Mouse (Mus musculus): ENCODE measurements around the gene Rdh7. TPM values are rescaled to one million over a fixed set of nuclear protein-coding genes. Genes with fewer than 3 reads are reported as not detected.
"Not testable (repeated sequence)": the region's sequence is repeated elsewhere in the genome, so short reads cannot be mapped to it uniquely, and the experiment has no call there.

Gene Rdh7
- polyA plus RNA-seq, 1 experiment from 2014 or later = not detected

DNA sequence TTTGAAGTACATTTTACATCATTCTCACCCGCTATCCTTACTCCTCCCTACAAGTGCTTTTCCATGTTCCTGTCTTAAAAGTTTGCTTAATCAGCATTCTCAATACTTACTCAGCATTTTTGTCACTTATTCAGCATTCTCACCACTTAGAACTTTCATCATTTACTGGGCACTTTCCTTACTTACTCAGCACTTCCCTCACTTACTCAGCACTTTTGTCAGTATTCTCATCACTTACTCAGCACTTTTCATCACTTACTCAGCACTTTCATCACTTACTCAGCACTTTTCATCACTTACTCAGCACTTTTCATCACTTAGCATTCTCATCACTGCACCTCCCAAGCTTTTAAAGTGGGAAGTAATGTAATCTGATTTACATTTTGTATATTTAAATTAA is 27.0 kb upstream of the Rdh7 start:
- no peak overlapping the region for H3K4me2 ChIP-seq (replicated peaks)
- H3K9me3 ChIP-seq = no peaks in the 10 kb centered on the region
- H3K27me3 ChIP-seq = no peaks in the 10 kb centered on the region
- H3K27ac ChIP-seq = no peak overlapping the region
- ATAC-seq (ENCODE audit: insufficient number of reproducible peaks, insufficient read depth, low FRiP score, low TSS enrichment) = no peak
- H3K36me3 ChIP-seq = no peaks in the 10 kb centered on the region
- H3K4me3 ChIP-seq = no peak overlapping the region
- no peak overlapping the region for H3K9ac ChIP-seq
- no peaks in the 10 kb centered on the region for H3K4me1 ChIP-seq
- 90% methylated on average over 1 of the region's 1 CpGs for WGBS

DNA sequence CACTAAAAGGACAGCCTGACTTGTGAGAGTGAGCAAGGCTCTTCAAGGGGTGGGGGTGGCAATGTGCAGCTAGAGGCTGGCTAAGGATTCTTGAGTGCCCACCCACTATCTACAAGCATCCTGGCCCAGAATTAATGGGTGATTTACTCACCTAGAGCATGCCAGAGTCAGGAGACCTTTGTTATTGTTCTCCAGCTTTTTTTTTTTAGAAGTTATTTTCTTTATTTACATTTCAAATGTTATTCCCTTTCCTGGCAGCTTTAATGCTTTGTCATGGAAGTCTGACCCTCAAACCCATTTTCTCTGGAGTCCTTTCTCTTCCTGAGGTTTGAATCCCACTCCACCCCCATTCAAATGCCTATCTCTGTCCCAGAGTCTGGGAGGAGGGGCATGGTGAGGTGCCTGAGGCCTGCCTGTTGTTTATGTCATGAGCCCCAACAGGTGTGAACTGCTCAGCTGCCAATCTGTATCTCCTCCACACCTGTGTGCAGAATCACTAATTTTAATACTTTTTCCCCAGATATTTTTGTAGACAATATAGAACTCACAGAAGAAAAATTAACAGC is 18.9 kb upstream of the Rdh7 start:
- H3K9me3 ChIP-seq = no peaks in the 10 kb centered on the region
- no peak overlapping the region for H3K4me2 ChIP-seq (replicated peaks)
- no peaks in the 10 kb centered on the region for H3K27me3 ChIP-seq
- H3K27ac ChIP-seq = no peak overlapping the region
- no peaks in the 10 kb centered on the region for H3K36me3 ChIP-seq
- no peak overlapping the region for H3K4me3 ChIP-seq
- no peak overlapping the region for H3K9ac ChIP-seq
- H3K4me1 ChIP-seq = no peaks in the 10 kb centered on the region
- no peak for ATAC-seq (ENCODE audit: insufficient number of reproducible peaks, insufficient read depth, low FRiP score, low TSS enrichment)

DNA sequence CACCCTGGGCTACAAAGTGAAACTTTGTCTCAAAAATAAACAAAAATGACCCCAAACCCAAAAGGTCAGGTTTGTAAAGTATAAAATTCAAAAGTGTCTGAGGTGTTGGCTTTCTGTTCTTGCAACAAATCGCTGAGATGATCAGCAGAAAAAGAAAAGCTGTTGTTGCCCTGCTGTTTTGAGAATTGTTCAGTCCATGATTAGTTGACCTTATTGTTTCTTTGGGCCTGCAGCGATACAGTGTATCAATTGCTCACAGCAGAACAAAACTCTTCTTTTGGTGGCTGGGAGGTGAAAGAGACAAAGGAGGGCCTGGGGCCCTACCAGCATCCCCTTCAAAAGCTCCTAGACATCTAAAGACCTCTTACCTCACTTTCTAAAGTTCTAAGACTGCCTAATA is 17.5 kb upstream of the Rdh7 start:
- no peak overlapping the region for H3K4me2 ChIP-seq (replicated peaks)
- H3K9me3 ChIP-seq = no peaks in the 10 kb centered on the region
- no peaks in the 10 kb centered on the region for H3K4me1 ChIP-seq
- WGBS = 74% methylated on average over 2 of the region's 2 CpGs
- H3K27ac ChIP-seq = no peak overlapping the region
- ATAC-seq (ENCODE audit: insufficient number of reproducible peaks, insufficient read depth, low FRiP score, low TSS enrichment) = no peak
- H3K4me3 ChIP-seq = no peak overlapping the region
- H3K9ac ChIP-seq = no peak overlapping the region
- no peaks in the 10 kb centered on the region for H3K36me3 ChIP-seq
- no peaks in the 10 kb centered on the region for H3K27me3 ChIP-seq

DNA sequence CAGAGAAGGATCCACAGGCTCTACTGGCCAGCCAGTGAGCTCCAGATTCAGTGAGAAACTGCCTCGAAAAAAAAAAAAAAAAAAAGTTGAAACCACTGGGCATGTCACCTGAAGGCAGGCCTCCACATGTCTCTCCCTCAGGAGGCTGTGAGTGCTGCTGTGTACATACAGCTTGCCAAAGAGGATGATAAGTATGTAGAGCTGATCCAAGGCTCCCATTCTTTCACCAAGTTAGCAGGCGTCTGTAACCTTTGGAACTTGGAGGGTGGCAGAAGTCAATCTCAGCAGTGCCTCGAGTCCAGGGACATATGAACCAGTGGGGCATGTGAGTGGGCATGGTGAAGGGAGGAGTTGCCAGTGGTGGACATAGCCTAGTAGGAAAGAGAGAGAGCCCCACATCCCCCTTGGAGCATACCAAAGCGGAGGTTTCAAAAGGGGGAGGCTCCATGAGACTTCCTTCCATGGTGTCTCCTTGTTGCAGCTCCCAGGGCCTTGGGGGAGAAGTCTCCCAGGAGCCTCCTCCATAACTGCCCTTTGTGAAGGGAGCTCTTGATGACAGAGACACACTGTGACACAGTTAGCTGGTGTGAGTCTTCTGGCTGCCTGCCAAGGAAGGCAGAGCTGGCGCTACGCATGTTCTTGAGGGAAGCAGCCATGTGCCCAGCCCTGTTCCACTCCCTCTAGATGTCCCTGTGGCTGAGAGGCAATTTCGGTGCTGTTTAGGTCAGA is 16.3 kb upstream of the Rdh7 start:
- H3K9me3 ChIP-seq = no peaks in the 10 kb centered on the region
- no peak overlapping the region for H3K27ac ChIP-seq
- 65% methylated on average over 7 of the region's 7 CpGs for WGBS
- H3K4me1 ChIP-seq = no peaks in the 10 kb centered on the region
- no peak overlapping the region for H3K4me2 ChIP-seq (replicated peaks)
- no peaks in the 10 kb centered on the region for H3K36me3 ChIP-seq
- H3K27me3 ChIP-seq = no peaks in the 10 kb centered on the region
- ATAC-seq (ENCODE audit: insufficient number of reproducible peaks, insufficient read depth, low FRiP score, low TSS enrichment) = 0 out of 2 replicates have a peak, but pooled peaks have one; percentile 47
- no peak overlapping the region for H3K9ac ChIP-seq
- H3K4me3 ChIP-seq = no peak overlapping the region

DNA sequence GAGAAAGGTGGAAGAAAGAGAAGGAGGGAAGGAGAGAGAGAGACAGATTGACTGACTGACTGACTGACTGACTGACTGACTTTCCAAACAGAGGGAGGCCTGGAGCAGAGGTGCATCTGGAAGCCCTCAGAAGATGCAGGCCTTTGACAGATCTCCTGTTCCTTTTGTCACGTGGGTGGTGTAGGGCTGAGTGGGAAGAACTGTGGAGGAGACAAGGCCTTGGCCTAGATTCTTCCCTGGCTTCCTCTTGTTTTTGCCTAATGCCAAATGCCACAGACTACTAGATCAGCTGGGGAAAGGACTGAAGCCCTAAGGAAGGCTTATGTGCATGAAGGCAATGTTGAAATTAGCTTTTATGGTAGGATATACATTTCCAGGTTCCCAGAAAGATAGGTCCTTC is 14.5 kb upstream of the Rdh7 start:
- no peaks in the 10 kb centered on the region for H3K27me3 ChIP-seq
- no peaks in the 10 kb centered on the region for H3K36me3 ChIP-seq
- no peak for ATAC-seq (ENCODE audit: insufficient number of reproducible peaks, insufficient read depth, low FRiP score, low TSS enrichment)
- H3K4me2 ChIP-seq (replicated peaks) = no peak overlapping the region
- WGBS = 70% methylated on average over 1 of the region's 1 CpGs
- no peaks in the 10 kb centered on the region for H3K4me1 ChIP-seq
- no peaks in the 10 kb centered on the region for H3K9me3 ChIP-seq
- H3K4me3 ChIP-seq = no peak overlapping the region
- H3K9ac ChIP-seq = no peak overlapping the region
- H3K27ac ChIP-seq = no peak overlapping the region

DNA sequence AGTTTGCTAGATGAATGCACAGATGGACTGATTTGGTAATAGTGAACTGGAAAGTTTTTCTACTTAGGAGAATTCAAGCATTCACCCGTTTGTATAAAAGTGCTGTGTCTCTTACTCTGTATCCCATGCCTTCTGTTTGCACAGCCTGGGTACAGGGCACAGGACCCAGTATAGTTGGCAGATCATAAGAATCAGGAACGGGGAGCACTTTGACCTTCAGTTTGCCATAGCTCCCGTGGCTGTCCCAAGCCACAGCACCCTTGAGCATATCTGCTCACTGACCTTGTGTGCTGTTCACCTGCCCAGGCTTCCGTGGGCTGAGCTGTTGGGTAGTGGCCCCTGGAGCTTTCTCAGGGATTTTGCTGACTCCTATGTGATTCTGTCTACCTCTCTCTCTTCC is 13.1 kb upstream of the Rdh7 start:
- no peak for ATAC-seq (ENCODE audit: insufficient number of reproducible peaks, insufficient read depth, low FRiP score, low TSS enrichment)

DNA sequence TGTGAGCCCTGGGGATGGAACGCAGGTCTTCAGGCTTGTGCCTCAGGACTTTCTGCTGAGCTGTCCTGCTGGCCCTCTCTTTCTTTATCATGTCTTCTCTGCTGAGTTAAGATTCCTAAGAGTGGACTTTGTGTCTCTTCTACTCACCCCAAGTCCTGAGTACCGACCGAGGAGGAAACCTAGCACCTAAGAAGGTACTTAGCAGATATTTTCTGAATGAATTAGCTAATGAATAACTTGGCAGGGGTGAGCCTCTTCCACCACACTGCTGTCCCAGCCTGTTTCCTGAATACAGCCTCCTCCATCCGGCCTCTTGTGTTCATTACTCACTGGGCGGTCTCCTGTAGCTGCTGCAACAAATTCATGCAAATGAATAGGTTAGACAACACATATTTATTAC is 11.2 kb upstream of the Rdh7 start:
- Histone ChIP-seq H3K4me3 (no peak overlapping the region), H3K27me3 (no peaks in the 10 kb centered on the region), H3K27ac (no peak overlapping the region), H3K9me3 (no peaks in the 10 kb centered on the region), H3K4me1 (no peaks in the 10 kb centered on the region), H3K4me2 (replicated peaks) (no peak overlapping the region), H3K9ac (no peak overlapping the region), H3K36me3 (no peaks in the 10 kb centered on the region)
- 81% methylated on average over 5 of the region's 5 CpGs for WGBS
- ATAC-seq (ENCODE audit: insufficient number of reproducible peaks, insufficient read depth, low FRiP score, low TSS enrichment) = no peak

More for the DNA sequence above, 13.1 kb upstream of the Rdh7 start:
- WGBS = 84% methylated on average over 4 of the region's 4 CpGs
- Histone ChIP-seq H3K36me3 (no peaks in the 10 kb centered on the region), H3K27me3 (no peaks in the 10 kb centered on the region), H3K4me3 (no peak overlapping the region), H3K4me2 (replicated peaks) (no peak overlapping the region), H3K9ac (no peak overlapping the region), H3K9me3 (no peaks in the 10 kb centered on the region), H3K4me1 (no peaks in the 10 kb centered on the region), H3K27ac (no peak overlapping the region)

DNA sequence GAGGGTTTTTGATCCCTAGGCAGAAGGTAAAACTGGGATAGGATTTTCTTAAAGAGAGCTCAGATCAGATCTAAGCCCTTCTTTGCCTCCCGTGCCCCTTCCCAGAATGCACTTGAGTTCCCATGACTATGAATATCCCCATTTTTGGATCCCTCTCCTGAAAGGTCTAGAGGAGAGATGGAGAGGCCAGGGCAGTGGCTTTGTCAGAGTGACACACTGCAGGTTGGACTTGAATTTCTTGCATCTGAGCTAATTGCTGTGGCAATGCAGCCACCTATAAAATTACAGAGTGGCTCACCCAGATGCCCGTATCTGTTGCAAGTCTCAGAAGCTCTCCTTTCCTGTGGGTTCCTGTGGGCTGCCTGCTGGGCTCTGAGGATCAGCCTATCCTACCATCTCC is 9.6 kb upstream of the Rdh7 start, which contains the start of gene Sdr9c7:
TSS of gene Sdr9c7 (plus strand) at position 301 of the 400 bp plus-strand sequence.
- Histone ChIP-seq H3K4me1 (no peaks in the 10 kb centered on the region), H3K4me2 (replicated peaks) (no peak within 1 kb of the TSS), H3K36me3 (no peaks in the 10 kb centered on the region), H3K4me3 (no peak within 1 kb of the TSS), H3K9ac (no peak within 1 kb of the TSS), H3K27me3 (no peaks in the 10 kb centered on the region), H3K27ac (no peak within 1 kb of the TSS), H3K9me3 (no peaks in the 10 kb centered on the region)
- no peak for ATAC-seq (ENCODE audit: insufficient number of reproducible peaks, insufficient read depth, low FRiP score, low TSS enrichment)
- 77% methylated on average over 2 of the region's 2 CpGs for WGBS

DNA sequence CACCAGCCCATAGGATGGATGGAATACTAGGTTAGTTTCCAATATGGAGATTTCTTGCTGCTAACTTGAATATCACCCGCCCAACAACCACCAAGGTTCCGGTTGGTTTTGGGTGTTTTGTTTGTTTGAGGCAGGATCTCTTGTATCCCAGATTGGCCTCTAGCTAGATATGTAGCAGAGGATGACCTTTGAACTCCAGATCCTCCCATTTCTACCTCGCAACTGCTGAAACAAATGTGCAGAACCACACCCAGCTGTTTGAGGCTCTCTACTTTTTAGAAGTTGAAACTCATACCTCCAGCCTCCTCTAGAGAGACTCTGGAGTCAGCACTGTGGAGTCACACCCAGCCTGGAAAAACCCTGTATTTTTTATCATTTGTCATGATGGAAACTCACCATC is 8.9 kb upstream of the Rdh7 start:
- Histone ChIP-seq H3K9ac (no peak overlapping the region), H3K4me1 (no peaks in the 10 kb centered on the region), H3K9me3 (no peaks in the 10 kb centered on the region), H3K27ac (no peak overlapping the region), H3K36me3 (no peaks in the 10 kb centered on the region), H3K27me3 (no peaks in the 10 kb centered on the region), H3K4me2 (replicated peaks) (no peak overlapping the region), H3K4me3 (no peak overlapping the region)
- WGBS = 86% methylated on average over 3 of the region's 3 CpGs
- no peak for ATAC-seq (ENCODE audit: insufficient number of reproducible peaks, insufficient read depth, low FRiP score, low TSS enrichment)

DNA sequence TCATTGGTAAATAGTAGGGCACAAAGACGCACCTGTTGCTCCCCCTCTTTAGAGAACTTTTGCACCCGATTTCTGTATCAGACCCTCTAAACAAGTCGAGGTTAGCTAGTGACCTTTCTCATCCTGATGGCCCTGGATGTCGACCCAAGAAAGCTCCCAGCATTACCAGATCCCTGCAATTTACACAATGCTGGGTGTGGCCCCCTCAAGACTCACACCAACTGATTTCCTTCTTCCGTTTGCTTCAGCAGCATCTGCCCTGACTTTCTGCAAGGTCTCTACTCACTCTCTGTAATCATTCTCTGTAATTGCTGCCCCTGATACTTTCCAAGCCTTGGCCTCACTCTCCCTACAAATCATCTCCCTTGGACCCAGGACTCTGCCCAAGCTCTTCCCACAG is 8.1 kb upstream of the Rdh7 start:
- H3K4me1 ChIP-seq = no peaks in the 10 kb centered on the region
- H3K4me2 ChIP-seq (replicated peaks) = no peak overlapping the region
- H3K9ac ChIP-seq = no peak overlapping the region
- WGBS = 58% methylated on average over 5 of the region's 5 CpGs
- ATAC-seq (ENCODE audit: insufficient number of reproducible peaks, insufficient read depth, low FRiP score, low TSS enrichment) = no peak
- H3K36me3 ChIP-seq = no peaks in the 10 kb centered on the region
- H3K27me3 ChIP-seq = no peaks in the 10 kb centered on the region
- no peak overlapping the region for H3K4me3 ChIP-seq
- H3K27ac ChIP-seq = no peak overlapping the region
- no peaks in the 10 kb centered on the region for H3K9me3 ChIP-seq

DNA sequence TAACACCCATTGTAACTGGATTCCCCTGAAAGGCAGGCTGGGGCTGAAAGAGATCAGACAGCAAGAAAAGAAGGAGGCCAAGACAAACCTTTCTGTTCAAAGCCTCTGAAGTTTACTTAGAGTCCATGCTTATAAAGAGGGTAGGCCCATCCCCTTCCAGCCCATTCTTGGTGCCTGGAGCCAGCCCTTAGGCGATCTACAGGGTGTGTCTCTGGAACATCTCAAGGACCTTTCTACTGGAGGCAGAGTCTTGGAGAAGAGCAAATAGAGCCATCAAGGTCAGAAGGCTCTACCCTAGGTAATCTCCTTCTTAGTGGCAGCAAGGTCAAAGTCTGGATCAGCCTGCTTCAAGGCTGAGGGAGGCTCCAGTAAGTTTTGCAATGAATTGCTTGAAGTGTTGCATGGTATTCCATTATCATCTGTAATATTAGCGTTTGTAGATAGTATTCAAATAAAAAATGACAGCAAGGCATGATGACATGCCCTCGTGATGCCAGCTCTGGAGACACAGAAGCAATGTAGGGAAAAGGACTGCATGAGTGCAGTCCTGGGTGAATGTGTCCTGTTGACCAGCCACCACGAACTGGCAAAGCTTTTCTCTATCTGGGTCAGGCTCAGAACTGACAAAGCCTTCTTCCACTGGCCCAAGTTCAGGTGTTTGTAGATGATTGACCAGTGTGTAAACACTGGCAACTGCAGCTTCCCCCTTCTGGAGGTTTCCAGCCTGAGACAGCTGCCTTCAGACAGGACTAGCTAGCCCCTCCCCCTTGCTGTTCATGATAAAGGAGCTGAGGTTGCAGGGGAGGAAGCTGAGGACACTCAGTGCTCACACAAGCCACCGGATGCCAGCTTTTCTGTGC is 4.8 kb upstream of the Rdh7 start:
- not testable (repeated sequence) for H3K4me3 ChIP-seq; H3K4me1 ChIP-seq; H3K36me3 ChIP-seq; H3K27me3 ChIP-seq; ATAC-seq (ENCODE audit: insufficient number of reproducible peaks, insufficient read depth, low FRiP score, low TSS enrichment); H3K27ac ChIP-seq; H3K4me2 ChIP-seq (replicated peaks); H3K9me3 ChIP-seq; H3K9ac ChIP-seq
- 70% methylated on average over 5 of the region's 5 CpGs for WGBS

DNA sequence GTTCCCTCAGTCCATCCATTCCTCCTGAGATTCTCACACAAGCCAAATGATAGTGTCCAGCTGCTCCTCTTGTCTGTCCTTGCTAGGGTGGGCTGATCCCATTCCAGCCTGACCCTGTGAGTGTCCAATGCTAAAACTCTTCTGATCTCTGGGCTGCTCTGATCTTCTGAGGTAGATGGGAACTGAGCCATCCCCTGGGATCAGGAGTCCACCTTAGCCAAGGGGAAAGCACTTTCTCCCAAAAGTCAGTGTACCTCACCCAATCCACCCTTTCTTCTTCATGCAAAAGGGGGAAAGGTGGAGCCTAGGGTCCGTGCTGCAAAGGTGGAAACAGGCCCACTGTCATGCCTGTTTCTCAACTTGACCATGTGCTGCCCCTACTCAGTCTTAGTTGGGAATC is 2.9 kb upstream of the Rdh7 start:
- Histone ChIP-seq H3K4me1 (peaks cover 6% of the 10 kb centered on the region; the same call in 1 of the 2 replicates), H3K36me3 (no peaks in the 10 kb centered on the region), H3K9me3 (no peaks in the 10 kb centered on the region), H3K4me3 (no peak overlapping the region), H3K27me3 (no peaks in the 10 kb centered on the region), H3K4me2 (replicated peaks) (no peak overlapping the region), H3K27ac (no peak overlapping the region), H3K9ac (no peak overlapping the region)
- 79% methylated on average over 1 of the region's 1 CpGs for WGBS
- no peak for ATAC-seq (ENCODE audit: insufficient number of reproducible peaks, insufficient read depth, low FRiP score, low TSS enrichment)

All from embryonic facial prominence, embryonic 12.5 days (tissue).